Mouse (Mus musculus): ENCODE data around the gene Ccser1.

GRCm38 (mm10) chr6:61931622-61932021 is 751.5 kb downstream of the Ccser1 start:
- TF ChIP-seq ZNF384 (IDR thresholded peaks at IDR 0.05; ENCODE audit: low read depth, low read length) (no peak), MAFK (IDR thresholded peaks at IDR 0.05; ENCODE audit: insufficient read depth, low read depth, low read length) (no peak), CHD2 (IDR thresholded peaks at IDR 0.05; ENCODE audit: low read depth, low read length) (no peak), ZC3H11A (IDR thresholded peaks at IDR 0.05; ENCODE audit: borderline replicate concordance, low read depth, low read length) (no peak), HCFC1 (IDR thresholded peaks at IDR 0.05; ENCODE audit: borderline replicate concordance, insufficient read depth, low read length) (no peak)

Measured in ES-E14 (cell line).